Mouse (Mus musculus) NIH3T3 (cell line): ENCODE measurements around the gene Parg.
"Not testable (repeated sequence)": the region's sequence is repeated elsewhere in the genome, so short reads cannot be mapped to it uniquely, and the experiment has no call there.

Source experiments
- DNase-seq: peaks from one replicate; pipeline ENCODE4 v3.0.0-alpha.2; 2012; ENCODE audit warnings: low read depth

Parg gene

DNA sequence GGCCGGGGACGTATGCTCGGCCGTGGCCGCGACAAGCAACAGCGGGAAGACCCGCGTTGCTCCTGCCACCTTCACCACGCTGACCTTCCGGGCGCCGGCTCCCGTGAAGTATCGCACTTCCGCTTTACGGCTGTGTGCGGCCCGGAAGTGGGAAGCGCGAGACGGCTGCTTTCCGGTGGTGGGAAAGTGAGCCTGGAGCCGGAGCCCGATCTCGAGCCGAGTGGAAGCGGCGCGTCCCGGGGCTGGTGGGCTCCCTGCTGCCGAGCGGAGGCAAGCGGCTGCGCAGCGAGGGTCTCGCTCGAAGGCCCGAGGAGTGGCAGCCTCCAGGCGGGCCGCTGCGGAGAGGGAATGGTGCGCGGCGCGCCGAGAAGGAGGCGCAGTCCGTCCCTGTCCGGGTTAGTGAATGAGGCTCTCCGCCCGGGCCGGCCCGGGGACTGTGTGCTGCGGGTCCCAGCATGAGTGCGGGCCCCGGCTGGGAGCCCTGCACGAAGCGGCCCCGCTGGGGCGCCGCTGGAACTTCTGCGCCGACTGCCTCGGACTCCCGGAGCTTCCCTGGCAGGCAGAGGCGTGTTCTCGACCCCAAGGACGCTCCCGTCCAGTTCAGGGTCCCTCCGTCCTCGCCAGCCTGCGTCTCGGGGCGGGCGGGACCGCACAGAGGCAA, at the start of gene Parg, which contains the start of gene Timm23:
TSS of gene Parg (plus strand) at position 159 of the 661 bp plus-strand sequence.
TSS of gene Timm23 (minus strand) at position 108 of the 661 bp plus-strand sequence.
- DNase-seq, result peak; percentile 85

DNA sequence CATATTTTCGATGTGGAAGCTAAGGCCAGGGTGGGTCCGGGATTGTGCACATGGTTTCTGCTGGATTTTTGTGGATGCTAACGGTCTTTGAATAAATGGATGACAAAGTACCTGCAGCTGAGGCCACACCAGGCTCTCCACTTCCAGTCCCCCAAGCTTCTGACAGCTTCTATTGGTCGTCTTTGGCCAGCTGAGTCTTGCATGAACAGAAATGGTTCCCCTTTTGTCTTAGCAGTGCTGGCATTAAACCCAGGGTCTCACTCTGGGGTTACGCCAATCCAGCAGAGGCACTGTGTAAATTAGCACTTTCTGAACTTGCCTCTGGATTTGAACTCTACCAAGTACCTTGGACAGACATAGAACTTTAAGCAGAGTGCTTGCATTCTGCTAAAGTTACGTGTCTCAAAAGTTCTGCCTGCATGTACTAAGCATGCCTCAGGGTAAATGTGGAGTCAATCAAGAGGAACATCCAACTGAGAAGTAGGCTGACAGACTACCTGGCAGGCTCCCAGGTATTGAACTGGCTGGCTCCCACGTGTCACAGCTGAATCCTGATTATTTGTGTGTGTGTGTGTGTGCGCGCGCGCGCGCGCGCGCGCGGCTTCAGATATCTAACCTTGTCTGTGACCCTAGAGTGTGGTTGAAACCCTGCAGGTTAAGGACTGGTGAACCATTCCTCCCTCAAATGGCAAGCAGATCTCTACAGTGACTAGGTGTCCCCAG, 49.3 kb upstream of the Parg start:
- peak; percentile 18 for DNase-seq

- no peak for DNase-seq
These were observed 48.6 kb upstream of the Parg start for GRCm38 (mm10) chr14:32153156-32153555.

DNA sequence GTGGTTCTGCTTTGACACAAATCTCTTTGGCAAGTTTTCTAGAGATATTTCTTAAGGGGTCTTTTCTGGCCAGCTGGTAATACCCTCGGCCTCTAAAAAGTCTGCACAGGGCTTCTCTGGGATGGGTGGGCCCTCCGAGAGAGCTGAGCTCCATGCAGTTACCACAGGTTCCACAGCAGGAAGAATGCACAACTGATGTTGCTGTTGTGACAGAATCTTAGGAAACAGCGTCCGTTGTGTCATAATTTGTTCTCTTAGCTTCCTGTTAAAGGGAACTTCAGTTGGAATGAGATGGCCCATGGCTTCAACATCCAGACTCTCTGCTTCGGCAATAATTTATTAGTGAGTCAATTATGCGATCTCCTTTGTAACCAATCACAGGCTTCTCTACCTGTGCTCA, 47.0 kb upstream of the Parg start:
- DNase-seq, result no peak

DNA sequence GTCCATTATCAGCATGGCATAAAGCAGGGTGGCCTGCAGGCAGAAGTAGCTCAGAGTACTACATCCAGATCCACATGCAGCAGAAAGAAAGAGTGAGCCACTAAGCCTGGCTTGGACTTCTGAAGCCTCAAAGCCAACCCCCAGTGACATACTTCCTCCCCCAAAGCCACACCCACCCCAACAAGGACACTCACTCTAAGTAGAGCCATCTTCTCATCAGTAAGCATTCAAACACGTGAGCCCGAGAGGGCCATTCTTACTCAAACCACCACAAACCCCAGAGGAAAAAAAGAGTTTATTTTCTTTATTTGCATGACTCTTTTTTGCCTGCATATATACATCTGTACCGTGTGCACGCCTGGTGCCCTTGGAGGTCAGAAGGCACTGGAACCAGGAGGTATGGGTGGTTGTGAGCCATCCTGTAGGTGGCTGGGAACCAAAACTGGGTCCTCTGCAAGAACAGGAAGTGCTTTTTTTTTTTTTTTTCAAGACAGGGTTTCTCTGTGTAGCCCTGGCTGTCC, 42.5 kb upstream of the Parg start:
- DNase-seq, result peak; percentile 62

GRCm38 (mm10) chr14:32159690-32160246, 42.0 kb upstream of the Parg start, which contains the start of gene Ncoa4:
Gene Ncoa4 (plus strand): TSS chr14:32159865.
- DNase-seq, result peak; percentile 98

DNA sequence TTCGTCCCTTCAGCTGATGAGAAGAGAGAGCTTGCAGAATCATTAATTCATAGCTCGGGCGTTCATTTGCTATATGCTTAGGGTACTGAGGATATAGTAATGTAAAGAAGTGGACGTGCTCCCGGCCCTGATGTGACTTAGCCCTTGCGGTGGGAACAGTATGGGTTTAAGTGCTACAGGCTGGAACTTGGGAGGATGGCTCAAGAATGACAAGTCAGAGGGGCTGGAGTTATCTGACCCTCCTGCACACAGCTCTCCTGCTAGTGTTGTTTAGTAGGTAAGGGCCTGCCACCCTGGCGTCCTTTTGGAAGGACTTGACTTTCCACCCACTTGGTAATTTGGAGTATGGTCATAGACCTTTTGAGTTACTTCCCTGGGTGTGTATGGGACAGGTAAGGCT, 41.2 kb upstream of the Parg start:
- DNase-seq, result no peak

DNA sequence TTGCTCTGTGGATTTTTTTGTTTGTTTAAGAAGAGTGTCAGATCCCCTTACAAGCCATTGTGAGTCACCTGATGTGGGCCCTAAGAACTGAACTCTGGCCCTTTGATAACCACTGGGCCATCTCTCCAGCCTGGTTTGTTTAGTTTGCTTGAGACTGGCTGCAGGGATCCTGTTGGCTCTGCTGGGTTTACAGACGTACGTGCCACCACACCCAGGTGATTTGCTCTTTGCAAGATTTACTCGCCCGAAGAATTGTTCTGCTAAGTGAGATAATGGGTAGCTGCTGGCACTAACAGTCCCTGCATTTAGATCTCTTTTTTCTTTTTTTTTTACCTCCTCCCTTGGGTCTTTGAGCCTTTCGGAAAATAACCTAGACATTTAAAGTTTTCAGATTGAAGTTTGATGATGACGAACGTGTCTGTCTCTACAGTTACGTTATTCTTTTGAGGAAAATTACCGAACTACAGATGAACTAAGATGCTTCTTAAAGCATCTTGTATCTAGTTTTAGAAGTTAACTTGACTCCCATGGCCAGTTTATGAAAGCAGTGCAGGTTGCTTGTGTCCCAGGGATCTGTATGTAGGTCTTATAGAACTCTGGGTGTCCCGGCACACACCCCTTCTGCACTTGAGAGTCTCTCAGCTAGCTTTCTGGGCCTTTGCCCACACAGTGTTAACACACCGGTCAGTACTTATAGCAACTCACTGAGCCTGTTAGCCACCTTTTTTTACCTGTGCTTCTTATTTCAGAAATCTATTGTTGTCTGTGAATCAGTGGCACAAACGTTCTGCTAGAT, 40.5 kb upstream of the Parg start:
- no peak for DNase-seq

DNA sequence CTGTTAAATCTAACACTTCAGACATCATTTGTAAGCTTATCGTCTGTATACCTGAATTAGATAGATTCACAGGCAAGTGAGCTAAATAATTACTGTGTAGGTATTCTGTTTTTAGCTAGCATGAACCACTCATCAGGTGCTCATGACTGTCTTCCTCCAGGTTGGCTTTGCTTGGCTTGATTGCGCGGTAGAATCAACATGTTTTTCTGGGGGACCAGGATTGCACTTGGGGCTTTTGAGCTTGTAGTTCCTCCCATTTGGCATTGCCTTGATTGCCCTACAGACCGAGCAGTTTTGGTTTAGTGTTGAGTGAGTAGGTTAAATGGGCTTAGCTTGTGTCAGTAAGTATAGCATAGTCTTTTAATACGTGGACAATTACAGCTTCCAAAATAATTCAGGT, 39.5 kb upstream of the Parg start:
- no peak for DNase-seq

DNA sequence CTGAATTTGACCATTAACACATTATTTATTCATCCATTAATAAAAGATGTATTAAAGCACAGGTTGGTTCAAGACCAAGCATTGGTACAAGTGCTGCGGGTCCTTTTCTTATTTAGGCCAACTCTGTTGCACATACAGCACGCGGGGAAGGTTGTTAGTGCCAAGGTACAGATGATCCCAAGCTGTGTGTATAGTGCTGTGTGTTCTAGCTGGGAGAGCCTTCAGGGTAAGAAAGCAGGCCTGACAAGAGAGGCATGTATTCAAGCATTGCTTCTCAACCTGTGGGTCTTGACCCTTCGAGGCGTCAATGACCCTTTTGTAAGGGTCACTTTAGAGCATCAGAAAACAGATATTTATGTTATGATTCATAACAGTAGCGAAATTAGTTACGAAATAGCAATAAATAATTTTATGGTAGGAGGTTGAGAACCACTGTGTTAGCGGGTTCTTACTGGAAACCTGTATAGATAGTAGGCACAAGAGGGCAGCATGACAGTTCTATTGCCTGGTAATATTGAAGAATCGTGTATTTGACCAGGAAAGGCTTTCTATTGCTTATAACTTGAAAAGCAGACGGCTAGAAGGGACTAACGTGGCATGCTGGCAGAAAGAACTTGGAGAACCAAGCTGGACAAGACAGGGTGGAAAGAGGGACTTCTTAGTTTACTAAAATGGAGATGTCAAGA, 38.4 kb upstream of the Parg start:
- no peak for DNase-seq

- DNase-seq, result peak; percentile 6
These were observed 37.3 kb upstream of the Parg start for GRCm38 (mm10) chr14:32164173-32165051.

DNA sequence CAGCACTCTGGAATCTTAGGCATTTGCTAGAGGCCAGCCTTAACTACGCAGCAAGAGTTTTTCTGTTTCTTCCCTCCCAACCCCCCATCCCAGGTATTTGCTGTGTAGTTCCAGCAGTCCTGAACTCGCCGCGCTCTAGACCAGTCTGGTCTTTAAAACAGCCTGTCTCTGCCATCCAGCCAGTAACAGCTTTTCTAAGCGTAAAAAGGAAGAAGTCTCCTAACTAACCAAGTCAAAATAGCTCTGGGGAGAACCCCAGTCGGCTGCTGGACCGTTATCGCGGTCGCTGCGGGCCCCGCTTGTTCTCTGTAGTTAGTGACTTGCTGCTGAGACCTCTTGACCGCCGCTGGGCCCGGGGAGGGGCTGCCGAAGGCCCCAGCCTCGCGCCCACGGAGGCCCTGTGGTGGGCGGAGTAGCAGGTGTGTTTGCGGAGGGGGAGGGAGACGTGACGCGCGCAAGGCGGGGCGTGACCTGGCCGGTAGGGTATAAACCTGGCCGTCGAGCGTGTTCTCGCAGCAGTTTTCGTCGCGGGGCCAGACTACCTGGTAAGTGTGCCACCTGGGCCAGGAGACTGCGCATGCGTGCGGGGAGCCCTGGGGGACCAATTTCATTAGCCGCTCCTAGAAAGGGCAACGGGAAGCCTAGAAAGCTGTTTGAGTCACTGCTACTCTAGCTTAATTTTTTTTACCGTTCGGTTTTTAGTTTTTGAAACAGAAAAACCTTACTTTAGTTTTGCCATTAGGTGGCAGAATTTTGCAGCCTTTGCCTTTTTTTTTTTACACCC, 36.3 kb upstream of the Parg start:
- DNase-seq, result peak; percentile 72

DNA sequence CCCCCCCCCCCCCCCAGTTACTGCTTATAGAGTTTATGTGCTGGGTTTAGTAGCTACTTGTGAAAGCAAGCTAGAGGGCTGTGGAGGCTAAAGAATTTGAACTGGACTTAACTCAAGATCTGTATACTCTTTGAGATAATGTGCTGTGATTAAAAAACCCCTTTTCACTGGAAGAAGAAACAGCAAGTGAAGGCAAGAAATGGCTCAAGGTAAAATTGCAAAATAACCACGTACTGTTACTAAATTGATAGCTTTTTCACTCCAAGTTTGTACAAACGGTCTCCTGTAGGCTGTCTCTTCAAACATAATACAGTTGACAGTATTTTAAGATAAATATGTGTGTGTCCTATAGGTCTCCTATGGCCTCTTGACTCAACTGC, 35.7 kb upstream of the Parg start:
- no peak for DNase-seq

- DNase-seq, result no peak
These were observed 34.9 kb upstream of the Parg start for GRCm38 (mm10) chr14:32166840-32167239.

DNA sequence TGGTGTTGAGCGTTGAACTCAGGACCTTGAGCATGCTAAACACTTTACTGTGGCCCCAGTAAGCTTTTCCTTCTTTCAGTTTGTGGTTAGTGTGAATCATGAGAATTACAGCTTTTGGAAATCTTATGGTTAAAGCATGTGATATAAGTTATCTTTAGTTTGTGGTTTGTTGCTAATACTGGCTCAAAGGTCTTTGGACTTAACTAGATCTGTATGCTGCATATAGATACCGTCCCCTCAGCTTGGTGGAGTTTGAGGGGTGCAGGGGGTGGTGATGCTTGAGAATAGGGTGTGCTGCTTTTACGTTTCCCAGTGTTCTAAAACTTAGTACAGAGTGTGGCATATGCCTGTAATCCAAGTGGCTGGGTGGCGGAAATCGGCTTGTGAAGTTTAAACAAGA, 34.4 kb upstream of the Parg start:
- DNase-seq, result peak; percentile 46

- DNase-seq, result peak; percentile 10
These were observed 33.0 kb upstream of the Parg start for GRCm38 (mm10) chr14:32168653-32169231.

GRCm38 (mm10) chr14:32170137-32170536, 31.6 kb upstream of the Parg start:
- no peak for DNase-seq

- DNase-seq, result no peak
These were observed 26.4 kb upstream of the Parg start for GRCm38 (mm10) chr14:32175310-32175709.

DNA sequence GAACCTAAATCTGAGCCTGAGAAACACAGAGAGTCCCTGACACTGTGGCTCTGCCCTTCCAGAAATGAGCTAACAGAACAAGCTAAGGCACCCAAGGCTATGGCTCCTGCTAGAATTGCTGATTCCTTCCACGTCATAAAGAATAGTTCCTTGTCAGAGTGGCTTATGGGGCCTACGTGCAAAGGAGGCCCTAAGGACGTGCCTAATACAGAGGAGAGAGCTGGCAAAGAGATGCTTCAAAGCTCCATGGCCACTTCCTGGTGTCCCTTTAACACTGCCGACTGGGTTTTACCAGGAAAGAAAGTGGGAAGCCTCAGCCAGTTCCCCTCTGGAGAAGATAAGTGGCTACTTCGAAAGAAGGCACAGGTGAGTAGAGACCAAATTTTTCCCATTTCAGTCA, 25.2 kb upstream of the Parg start:
- not testable (repeated sequence) for DNase-seq
